Mouse (Mus musculus) embryonic fibroblast, embryonic 13.5 days (primary cell): ENCODE results near the gene Cdk18.

Experiments
- CTCF ChIP-seq: IDR thresholded peaks from 2 replicates; pipeline ENCODE4 v1.5.1; 2011; ENCODE audit warnings: mild to moderate bottlenecking, control low read depth, low read length, moderate library complexity, borderline replicate concordance; ENCODE audit not compliant: insufficient read depth
- POLR2A ChIP-seq: IDR thresholded peaks from 2 replicates; pipeline ENCODE4 v1.6.1; 2011; ENCODE audit warnings: low read depth, mild to moderate bottlenecking, control low read depth, low read length, moderate library complexity

- no peak for TF ChIP-seq CTCF
- no peak for TF ChIP-seq POLR2A
Observed at GRCm38 (mm10) chr1:132125803-132126405, 13.6 kb downstream of the Cdk18 start.
